Mouse (Mus musculus): ENCODE data around the gene Gmppa. TPM values are rescaled to one million over a fixed set of nuclear protein-coding genes. Genes with fewer than 3 reads are reported as not detected.

The Gmppa gene
- polyA plus RNA-seq, 1 experiment from 2014 or later: 85.3 TPM

- H3K27me3 ChIP-seq (ENCODE audit: control insufficient read depth, insufficient read depth, low read length): peaks cover 18% of the 10 kb centered on the region
- WGBS: 83% methylated on average over 9 of the region's 9 CpGs
- H3K9ac ChIP-seq (ENCODE audit: low read length): no peak overlapping the region
- peaks cover 5% of the 10 kb centered on the region for H3K36me3 ChIP-seq (ENCODE audit: control insufficient read depth, insufficient read depth)
- H3K4me3 ChIP-seq (ENCODE audit: low read length): no peak overlapping the region
- peaks cover 30% of the 10 kb centered on the region for H3K4me1 ChIP-seq (ENCODE audit: control insufficient read depth, insufficient read depth, low read length)
- no peak overlapping the region for H3K4me2 ChIP-seq (ENCODE audit: low read depth, low read length)
- no peak overlapping the region for H3K27ac ChIP-seq (ENCODE audit: low read length)
- H3K9me3 ChIP-seq (replicated peaks; ENCODE audit: control insufficient read depth, low read length): no peaks in the 10 kb centered on the region
- ATAC-seq (replicated peaks; ENCODE audit: extremely low read depth, insufficient read depth, low FRiP score): no peak
These were observed 6.4 kb downstream of the Gmppa start for GRCm38 (mm10) chr1:75442171-75442570.

- Histone ChIP-seq H3K36me3 (ENCODE audit: control insufficient read depth, insufficient read depth) (peaks cover 5% of the 10 kb centered on the region), H3K4me1 (ENCODE audit: control insufficient read depth, insufficient read depth, low read length) (peaks cover 33% of the 10 kb centered on the region), H3K4me2 (ENCODE audit: low read depth, low read length) (no peak overlapping the region), H3K9me3 (replicated peaks; ENCODE audit: control insufficient read depth, low read length) (no peaks in the 10 kb centered on the region), H3K27ac (ENCODE audit: low read length) (no peak overlapping the region), H3K4me3 (ENCODE audit: low read length) (no peak overlapping the region), H3K9ac (ENCODE audit: low read length) (no peak overlapping the region), H3K27me3 (ENCODE audit: control insufficient read depth, insufficient read depth, low read length) (peaks cover 25% of the 10 kb centered on the region)
- no peak for ATAC-seq (replicated peaks; ENCODE audit: extremely low read depth, insufficient read depth, low FRiP score)
- 70% methylated on average over 8 of the region's 8 CpGs for WGBS
These were observed 7.1 kb downstream of the Gmppa start for GRCm38 (mm10) chr1:75442811-75443210.

GRCm38 (mm10) chr1:75443247-75444024 is 7.7 kb downstream of the Gmppa start:
- Histone ChIP-seq H3K4me2 (ENCODE audit: low read depth, low read length) (no peak overlapping the region), H3K36me3 (ENCODE audit: control insufficient read depth, insufficient read depth) (peaks cover 5% of the 10 kb centered on the region), H3K27ac (ENCODE audit: low read length) (no peak overlapping the region), H3K27me3 (ENCODE audit: control insufficient read depth, insufficient read depth, low read length) (peaks cover 31% of the 10 kb centered on the region), H3K4me3 (ENCODE audit: low read length) (no peak overlapping the region), H3K4me1 (ENCODE audit: control insufficient read depth, insufficient read depth, low read length) (peaks cover 38% of the 10 kb centered on the region), H3K9ac (ENCODE audit: low read length) (no peak overlapping the region), H3K9me3 (replicated peaks; ENCODE audit: control insufficient read depth, low read length) (no peaks in the 10 kb centered on the region)
- ATAC-seq (replicated peaks; ENCODE audit: extremely low read depth, insufficient read depth, low FRiP score): no peak
- WGBS: 59% methylated on average over 13 of the region's 13 CpGs

DNA sequence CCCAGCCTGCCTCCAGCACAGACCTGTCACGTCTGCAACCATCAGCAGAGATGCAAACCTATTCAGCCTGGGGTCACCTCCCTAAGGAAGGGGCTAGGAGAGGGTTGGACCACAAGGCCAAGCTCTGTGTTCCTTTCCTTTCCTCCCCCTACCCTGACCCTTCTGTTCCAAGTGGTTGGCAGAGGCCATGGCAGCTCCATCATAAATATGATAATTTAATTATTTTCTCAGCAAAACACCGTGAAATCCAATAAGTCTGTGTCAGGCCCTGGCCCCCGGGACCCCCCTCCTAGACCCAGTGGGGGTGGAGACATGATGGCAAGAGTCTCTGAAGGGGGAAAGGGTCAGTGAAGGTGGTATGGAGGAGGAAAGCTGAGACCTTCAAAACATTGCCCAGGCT is 8.5 kb downstream of the Gmppa start:
- Histone ChIP-seq H3K27ac (ENCODE audit: low read length) (no peak overlapping the region), H3K4me3 (ENCODE audit: low read length) (no peak overlapping the region), H3K4me1 (ENCODE audit: control insufficient read depth, insufficient read depth, low read length) (peaks cover 38% of the 10 kb centered on the region), H3K27me3 (ENCODE audit: control insufficient read depth, insufficient read depth, low read length) (peaks cover 39% of the 10 kb centered on the region), H3K4me2 (ENCODE audit: low read depth, low read length) (no peak overlapping the region), H3K9me3 (replicated peaks; ENCODE audit: control insufficient read depth, low read length) (no peaks in the 10 kb centered on the region), H3K36me3 (ENCODE audit: control insufficient read depth, insufficient read depth) (peaks cover 5% of the 10 kb centered on the region), H3K9ac (ENCODE audit: low read length) (no peak overlapping the region)
- ATAC-seq (replicated peaks; ENCODE audit: extremely low read depth, insufficient read depth, low FRiP score): no peak
- 63% methylated on average over 3 of the region's 3 CpGs for whole genome bisulfite sequencing

DNA sequence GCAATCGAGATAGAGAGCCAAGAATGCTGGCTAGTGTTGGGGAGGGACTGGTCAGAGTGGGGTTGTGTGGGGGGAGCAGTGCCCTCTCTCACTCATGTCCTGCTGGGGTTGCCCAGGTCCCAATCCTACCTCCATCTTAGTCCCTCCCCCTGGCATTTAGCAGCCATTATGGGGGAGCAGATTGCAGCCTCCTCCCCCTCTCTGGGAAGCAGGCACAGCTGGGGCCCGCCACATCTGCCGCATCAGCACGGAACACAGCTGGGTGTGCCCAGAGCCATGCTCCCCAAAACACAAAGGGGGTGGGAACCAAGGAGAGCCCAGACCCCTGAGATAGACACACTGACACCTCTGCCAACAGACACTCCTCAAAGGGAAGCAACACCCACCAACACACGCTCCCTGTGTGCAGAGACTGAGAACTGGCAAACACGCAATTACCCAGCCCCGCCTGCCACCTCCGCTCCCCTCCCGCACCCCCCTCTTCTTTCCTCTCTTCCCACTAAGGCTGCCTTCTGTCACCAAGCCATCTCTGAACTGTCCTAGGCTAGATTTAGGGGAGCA is 9.5 kb downstream of the Gmppa start:
- Histone ChIP-seq H3K9me3 (replicated peaks; ENCODE audit: control insufficient read depth, low read length) (no peaks in the 10 kb centered on the region), H3K4me1 (ENCODE audit: control insufficient read depth, insufficient read depth, low read length) (peaks cover 43% of the 10 kb centered on the region), H3K27me3 (ENCODE audit: control insufficient read depth, insufficient read depth, low read length) (peaks cover 48% of the 10 kb centered on the region), H3K9ac (ENCODE audit: low read length) (no peak overlapping the region; the same call in 1 of the 2 replicates), H3K4me3 (ENCODE audit: low read length) (no peak overlapping the region), H3K4me2 (ENCODE audit: low read depth, low read length) (peak overlapping the region; percentile 64), H3K27ac (ENCODE audit: low read length) (no peak overlapping the region), H3K36me3 (ENCODE audit: control insufficient read depth, insufficient read depth) (peaks cover 5% of the 10 kb centered on the region)
- 6% methylated on average over 9 of the region's 9 CpGs for WGBS
- ATAC-seq (replicated peaks; ENCODE audit: extremely low read depth, insufficient read depth, low FRiP score): no peak

GRCm38 (mm10) chr1:75445751-75446611 is 10.3 kb downstream of the Gmppa start:
- Histone ChIP-seq H3K9me3 (replicated peaks; ENCODE audit: control insufficient read depth, low read length) (no peaks in the 10 kb centered on the region), H3K36me3 (ENCODE audit: control insufficient read depth, insufficient read depth) (no peaks in the 10 kb centered on the region; the same call in 1 of the 2 replicates), H3K4me2 (ENCODE audit: low read depth, low read length) (peak overlapping the region; percentile 64), H3K9ac (ENCODE audit: low read length) (peak overlapping the region; percentile 46), H3K4me1 (ENCODE audit: control insufficient read depth, insufficient read depth, low read length) (peaks cover 51% of the 10 kb centered on the region), H3K27ac (ENCODE audit: low read length) (no peak overlapping the region), H3K4me3 (ENCODE audit: low read length) (peak overlapping the region; percentile 27), H3K27me3 (ENCODE audit: control insufficient read depth, insufficient read depth, low read length) (peaks cover 55% of the 10 kb centered on the region)
- ATAC-seq (replicated peaks; ENCODE audit: extremely low read depth, insufficient read depth, low FRiP score): peak; percentile 43
- under 1% methylated on average over 21 of the region's 22 CpGs for WGBS

DNA sequence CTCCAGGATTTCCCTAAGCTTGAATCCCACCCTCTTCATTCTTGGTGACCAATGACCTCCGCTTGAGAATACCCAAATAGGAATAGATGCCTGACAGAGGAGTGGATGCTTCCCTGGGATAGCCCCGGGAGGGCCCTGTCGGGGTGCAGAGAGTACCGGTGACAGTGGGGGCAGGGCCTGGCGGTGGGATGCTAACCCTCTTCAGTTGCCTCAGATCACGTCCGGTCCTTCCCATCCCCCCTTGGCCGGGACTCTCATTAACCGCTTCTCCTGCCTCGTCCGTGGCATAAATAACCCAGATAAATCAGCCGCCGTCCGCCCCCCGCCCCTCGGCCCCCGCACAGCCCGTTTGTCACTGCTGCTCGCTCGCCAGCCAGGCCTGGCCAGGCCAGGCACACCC is 10.9 kb downstream of the Gmppa start:
- Histone ChIP-seq H3K4me3 (ENCODE audit: low read length) (no peak overlapping the region), H3K4me1 (ENCODE audit: control insufficient read depth, insufficient read depth, low read length) (peaks cover 51% of the 10 kb centered on the region), H3K27ac (ENCODE audit: low read length) (no peak overlapping the region), H3K9me3 (replicated peaks; ENCODE audit: control insufficient read depth, low read length) (no peaks in the 10 kb centered on the region), H3K36me3 (ENCODE audit: control insufficient read depth, insufficient read depth) (no peaks in the 10 kb centered on the region; the same call in 1 of the 2 replicates), H3K9ac (ENCODE audit: low read length) (peak overlapping the region; percentile 46; the same call in 1 of the 2 replicates), H3K4me2 (ENCODE audit: low read depth, low read length) (peak overlapping the region; percentile 64), H3K27me3 (ENCODE audit: control insufficient read depth, insufficient read depth, low read length) (peaks cover 61% of the 10 kb centered on the region)
- ATAC-seq (replicated peaks; ENCODE audit: extremely low read depth, insufficient read depth, low FRiP score): 0 out of 2 replicates have a peak, but pooled peaks have one; percentile 3
- WGBS: 7% methylated on average over 20 of the region's 20 CpGs

GRCm38 (mm10) chr1:75447265-75448051 is 11.7 kb downstream of the Gmppa start:
- no peak for ATAC-seq (replicated peaks; ENCODE audit: extremely low read depth, insufficient read depth, low FRiP score)
- H3K36me3 ChIP-seq (ENCODE audit: control insufficient read depth, insufficient read depth): no peaks in the 10 kb centered on the region; the same call in 1 of the 2 replicates
- peaks cover 51% of the 10 kb centered on the region for H3K4me1 ChIP-seq (ENCODE audit: control insufficient read depth, insufficient read depth, low read length)
- peak overlapping the region; percentile 41; the same call in 1 of the 2 replicates for H3K4me2 ChIP-seq (ENCODE audit: low read depth, low read length)
- H3K9ac ChIP-seq (ENCODE audit: low read length): no peak overlapping the region
- no peaks in the 10 kb centered on the region for H3K9me3 ChIP-seq (replicated peaks; ENCODE audit: control insufficient read depth, low read length)
- H3K4me3 ChIP-seq (ENCODE audit: low read length): no peak overlapping the region
- H3K27me3 ChIP-seq (ENCODE audit: control insufficient read depth, insufficient read depth, low read length): peaks cover 69% of the 10 kb centered on the region
- no peak overlapping the region for H3K27ac ChIP-seq (ENCODE audit: low read length)
- 12% methylated on average over 10 of the region's 10 CpGs for WGBS
